Mouse (Mus musculus) hindbrain, embryonic 16.5 days (tissue): Measurements from ENCODE around the gene Jph4. TPM values are rescaled to one million over a fixed set of nuclear protein-coding genes. Genes with fewer than 3 reads are reported as not detected.
A peak's percentile ranks its signal among the peaks of the same experiment; 100 is the strongest.

ENCODE experiments used
- ATAC-seq: fragments of 200-750 bp; cut with Nextera tagmentation; 2 replicates; pipeline ENCODE4 v1.8.0; 2017; ENCODE audit warnings: moderate TSS enrichment, moderate library complexity
- H3K27ac ChIP-seq: fragments of 300-500 bp; sonication (generic); 2 replicates; pipeline ENCODE4 v1.5.1; 2014; ENCODE audit warnings: low read depth, mild to moderate bottlenecking, control low read depth, low read length, moderate library complexity
- H3K27me3 ChIP-seq: fragments of 300-500 bp; sonication (generic); replicated peaks from 2 replicates; pipeline ENCODE4 v1.6.1; 2014; ENCODE audit warnings: low read length; ENCODE audit not compliant: control insufficient read depth, insufficient read depth
- H3K36me3 ChIP-seq: fragments of 300-500 bp; sonication (generic); 2 replicates; pipeline ENCODE4 v1.6.1; 2014; ENCODE audit warnings: mild to moderate bottlenecking, low read length, moderate library complexity, mixed read lengths; ENCODE audit not compliant: control insufficient read depth, insufficient read depth
- H3K4me1 ChIP-seq: fragments of 300-500 bp; sonication (generic); 2 replicates; pipeline ENCODE4 v1.6.1; 2014; ENCODE audit warnings: low read depth, low read length; ENCODE audit not compliant: control insufficient read depth, insufficient read depth
- H3K4me2 ChIP-seq: fragments of 300-500 bp; sonication (generic); 2 replicates; pipeline ENCODE4 v1.6.1; 2014; ENCODE audit warnings: mild to moderate bottlenecking, low read length, control low read depth, moderate library complexity
- H3K4me3 ChIP-seq: fragments of 300-500 bp; sonication (generic); 2 replicates; pipeline ENCODE4 v1.5.1; 2014; ENCODE audit warnings: mild to moderate bottlenecking, low read length, control low read depth, moderate library complexity
- H3K9ac ChIP-seq: fragments of 300-500 bp; sonication (generic); 2 replicates; pipeline ENCODE4 v1.6.1; 2014; ENCODE audit warnings: low read depth, mild to moderate bottlenecking, control low read depth, low read length, moderate library complexity
- H3K9me3 ChIP-seq: fragments of 300-500 bp; sonication (generic); 2 replicates; pipeline ENCODE4 v1.6.1; 2014; ENCODE audit warnings: mild to moderate bottlenecking, low read length, moderate library complexity; ENCODE audit not compliant: control insufficient read depth
- WGBS: fragments of 180-500 bp; shearing (Covaris S2); extraction: QIAGEN DNeasy Blood & Tissue Kit; methylation state at CpG from one replicate; pipeline ENCODE4 v1.1.7; 2014; 5-methylcytosine and 5-hydroxymethylcytosine counted together
- polyA plus RNA-seq: library from polyadenylated mRNA; unstranded; fragments of >200 nt; fragmentation: Nextera tagmentation; extraction: Ambion mirVana; gene quantifications from 2 replicates; pipeline ENCODE4 v1.2.1, GENCODE M21; 2015

Gene Jph4
- polyA plus RNA-seq: 31.8 and 32.3 TPM in 2 replicates

GRCm38 (mm10) chr14:55116425-55117200, at the start of gene Jph4:
Gene Jph4 (minus strand): TSS chr14:55116935.
- peaks cover 35% of the 10 kb centered on the region for H3K4me1 ChIP-seq
- no peaks in the 10 kb centered on the region for H3K9me3 ChIP-seq
- peak within 1 kb of the TSS; percentile 76 for H3K4me3 ChIP-seq
- H3K27me3 ChIP-seq: no peaks in the 10 kb centered on the region
- H3K9ac ChIP-seq: peak within 1 kb of the TSS; percentile 90
- WGBS: 5% methylated on average over 21 of the region's 21 CpGs
- ATAC-seq: peak; percentile 72
- H3K27ac ChIP-seq: peak within 1 kb of the TSS; percentile 93
- H3K4me2 ChIP-seq: peak within 1 kb of the TSS; percentile 77
- H3K36me3 ChIP-seq: peaks cover 4% of the 10 kb centered on the region; the same call in 1 of the 2 replicates

DNA sequence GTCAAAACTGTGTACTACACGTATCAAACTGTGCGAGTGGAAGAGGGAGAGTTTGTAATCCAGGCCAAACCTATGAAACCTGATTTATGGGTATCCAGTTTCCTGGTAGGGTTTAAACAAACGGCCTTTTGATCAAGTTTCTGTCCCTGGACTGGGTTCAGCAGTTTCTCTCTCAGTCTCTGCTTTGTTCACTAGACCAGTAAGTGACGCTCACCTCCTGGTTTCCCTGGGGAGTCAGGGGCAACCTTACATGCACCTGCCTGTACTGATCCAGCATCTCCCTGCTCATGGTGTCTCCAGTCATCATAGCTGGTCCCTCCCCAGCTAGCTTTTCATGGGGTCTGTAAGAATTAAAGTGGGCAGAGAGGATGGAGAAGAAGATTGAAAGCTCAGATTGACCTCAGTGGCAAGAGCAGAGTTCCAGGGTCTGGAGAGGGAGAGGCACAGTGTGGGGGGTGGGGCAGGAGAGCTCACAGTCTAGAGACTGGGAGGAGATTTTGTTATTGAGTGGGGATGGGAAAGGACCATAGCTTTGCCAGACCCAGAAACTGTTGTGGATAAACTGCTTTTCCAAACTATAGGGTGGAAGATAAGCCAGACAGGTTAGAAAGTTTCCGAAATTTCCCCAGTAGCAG, 47.6 kb upstream of the Jph4 start:
- Histone ChIP-seq H3K9me3 (no peaks in the 10 kb centered on the region), H3K4me2 (no peak overlapping the region), H3K4me3 (no peak overlapping the region), H3K9ac (no peak overlapping the region), H3K36me3 (no peaks in the 10 kb centered on the region), H3K4me1 (peaks cover 5% of the 10 kb centered on the region; the same call in 1 of the 2 replicates), H3K27ac (no peak overlapping the region), H3K27me3 (no peaks in the 10 kb centered on the region)
- 82% methylated on average over 5 of the region's 5 CpGs for WGBS
- ATAC-seq: no peak

- Histone ChIP-seq H3K36me3 (no peaks in the 10 kb centered on the region), H3K4me2 (no peak overlapping the region), H3K9me3 (no peaks in the 10 kb centered on the region), H3K9ac (no peak overlapping the region), H3K4me3 (no peak overlapping the region), H3K27me3 (no peaks in the 10 kb centered on the region), H3K27ac (no peak overlapping the region), H3K4me1 (no peaks in the 10 kb centered on the region)
- 89% methylated on average over 4 of the region's 4 CpGs for WGBS
- ATAC-seq: no peak
Measured at GRCm38 (mm10) chr14:55162168-55162567, 45.4 kb upstream of the Jph4 start.

- ATAC-seq: peak; percentile 84
- WGBS: 30% methylated on average over 14 of the region's 14 CpGs
- H3K4me2 ChIP-seq: peak overlapping the region; percentile 51
- H3K4me3 ChIP-seq: peak overlapping the region; percentile 24; the same call in 1 of the 2 replicates
- H3K36me3 ChIP-seq: no peaks in the 10 kb centered on the region
- H3K27ac ChIP-seq: no peak overlapping the region
- no peaks in the 10 kb centered on the region for H3K9me3 ChIP-seq
- H3K4me1 ChIP-seq: no peaks in the 10 kb centered on the region
- no peaks in the 10 kb centered on the region for H3K27me3 ChIP-seq
- peak overlapping the region; percentile 51 for H3K9ac ChIP-seq
Measured at GRCm38 (mm10) chr14:55161098-55161634, 44.4 kb upstream of the Jph4 start.

- H3K36me3 ChIP-seq: no peaks in the 10 kb centered on the region
- no peak overlapping the region for H3K4me3 ChIP-seq
- H3K27me3 ChIP-seq: no peaks in the 10 kb centered on the region
- no peaks in the 10 kb centered on the region for H3K4me1 ChIP-seq
- no peak overlapping the region for H3K9ac ChIP-seq
- H3K4me2 ChIP-seq: no peak overlapping the region
- no peak overlapping the region for H3K27ac ChIP-seq
- H3K9me3 ChIP-seq: no peaks in the 10 kb centered on the region
- 77% methylated on average over 6 of the region's 10 CpGs for WGBS
- no peak for ATAC-seq
Measured at GRCm38 (mm10) chr14:55160251-55161071, 43.7 kb upstream of the Jph4 start.

DNA sequence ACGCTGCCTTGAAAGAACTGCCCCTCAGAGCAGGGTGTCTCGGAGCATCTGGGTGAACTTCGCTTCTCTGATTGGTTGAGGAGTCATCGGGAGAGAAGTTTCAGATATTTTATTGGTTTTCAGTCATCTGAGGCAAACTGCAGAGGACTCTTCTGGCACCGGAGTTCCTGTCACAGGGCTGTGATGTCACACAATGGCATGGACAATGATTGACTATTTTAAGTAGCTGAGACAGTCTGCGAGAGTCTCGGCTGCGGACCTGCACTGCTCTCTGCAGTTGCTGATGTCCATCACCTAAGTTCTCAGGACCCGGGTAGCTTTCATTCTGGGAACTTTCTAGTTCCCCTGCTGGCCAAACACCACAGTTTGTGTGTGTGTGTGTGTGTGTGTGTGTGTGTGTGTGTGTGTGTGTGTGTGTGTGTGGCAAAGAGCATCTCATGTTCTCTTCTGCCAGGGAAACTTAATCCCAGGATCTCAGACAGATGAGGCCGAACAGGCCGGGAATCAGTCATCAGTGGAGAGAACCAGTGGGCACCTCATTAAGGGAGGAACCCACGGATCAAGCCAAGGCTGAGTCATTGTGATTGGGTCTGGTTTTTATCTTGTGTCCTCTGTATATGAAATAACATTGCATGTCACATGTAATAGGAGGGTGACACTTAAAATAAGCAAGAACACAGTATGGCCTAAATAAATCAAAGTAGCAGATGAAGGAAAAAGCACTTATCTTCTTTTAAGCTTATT, 40.8 kb upstream of the Jph4 start:
- ATAC-seq: no peak
- 63% methylated on average over 12 of the region's 12 CpGs for whole genome bisulfite sequencing
- Histone ChIP-seq H3K27ac (no peak overlapping the region), H3K27me3 (no peaks in the 10 kb centered on the region), H3K9me3 (no peaks in the 10 kb centered on the region), H3K4me3 (no peak overlapping the region), H3K36me3 (no peaks in the 10 kb centered on the region), H3K4me2 (no peak overlapping the region), H3K4me1 (no peaks in the 10 kb centered on the region), H3K9ac (no peak overlapping the region)

DNA sequence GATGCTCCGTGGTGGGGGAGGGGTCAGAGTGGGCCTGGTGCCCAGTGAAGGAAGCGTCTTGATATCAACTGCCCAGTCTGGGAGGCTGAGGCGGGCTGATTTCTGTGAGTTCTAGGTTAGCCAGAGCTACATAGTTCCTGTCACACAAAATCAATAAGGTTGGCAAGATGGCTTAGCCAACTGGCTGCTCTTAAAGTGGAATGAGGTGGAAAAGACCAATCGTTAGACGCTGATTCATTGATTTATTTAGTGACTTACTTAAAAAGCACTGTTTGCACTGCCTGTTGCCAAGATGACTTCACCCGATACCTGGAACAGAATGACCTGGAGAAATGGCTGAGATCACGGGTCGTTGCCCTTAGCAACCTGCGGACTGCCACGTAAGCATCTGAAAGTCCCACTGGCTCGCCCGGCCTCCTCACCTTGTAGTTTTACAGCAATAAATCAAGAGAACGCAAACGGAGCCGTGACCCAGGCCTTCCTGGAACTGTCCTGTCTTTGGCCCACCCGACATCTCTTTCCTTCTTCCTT, 36.3 kb upstream of the Jph4 start:
- Histone ChIP-seq H3K36me3 (no peaks in the 10 kb centered on the region), H3K4me1 (peaks cover 7% of the 10 kb centered on the region), H3K4me3 (no peak overlapping the region), H3K4me2 (no peak overlapping the region), H3K27me3 (no peaks in the 10 kb centered on the region), H3K9ac (no peak overlapping the region), H3K27ac (no peak overlapping the region), H3K9me3 (no peaks in the 10 kb centered on the region)
- 92% methylated on average over 16 of the region's 16 CpGs for WGBS
- ATAC-seq: no peak

- no peak overlapping the region for H3K4me3 ChIP-seq
- H3K27ac ChIP-seq: no peak overlapping the region
- H3K9me3 ChIP-seq: no peaks in the 10 kb centered on the region
- ATAC-seq: no peak
- WGBS: 87% methylated on average over 4 of the region's 4 CpGs
- peaks cover 7% of the 10 kb centered on the region for H3K4me1 ChIP-seq
- H3K4me2 ChIP-seq: no peak overlapping the region
- no peak overlapping the region for H3K9ac ChIP-seq
- H3K27me3 ChIP-seq: no peaks in the 10 kb centered on the region
- H3K36me3 ChIP-seq: no peaks in the 10 kb centered on the region
Measured at GRCm38 (mm10) chr14:55152174-55152573, 35.4 kb upstream of the Jph4 start.
